Mouse (Mus musculus): ENCODE results near the gene Fut8.
"Not testable (repeated sequence)": the region's sequence is repeated elsewhere in the genome, so short reads cannot be mapped to it uniquely, and the experiment has no call there.

Fut8 gene

DNA sequence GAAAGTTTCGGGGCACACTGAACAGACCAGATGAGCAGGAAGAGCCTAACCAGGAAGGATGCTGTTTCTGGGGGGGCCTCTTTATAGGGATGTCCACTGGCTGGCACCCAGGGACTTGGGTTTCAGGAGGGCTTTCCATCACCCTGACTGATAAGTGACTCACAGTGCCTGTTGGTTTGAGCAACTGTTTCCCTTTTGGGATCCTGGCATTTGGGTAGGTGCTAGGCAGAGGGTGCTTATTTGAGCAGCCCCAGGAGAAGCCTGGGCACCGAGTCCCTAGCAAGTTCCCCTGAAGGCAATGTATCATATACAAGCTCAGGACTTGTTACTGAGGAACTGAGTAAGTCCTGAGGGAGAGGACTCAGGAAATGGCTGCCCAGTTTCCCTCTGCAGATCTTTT, 267.5 kb downstream of the Fut8 start:
- DNase-seq, result no peak

DNA sequence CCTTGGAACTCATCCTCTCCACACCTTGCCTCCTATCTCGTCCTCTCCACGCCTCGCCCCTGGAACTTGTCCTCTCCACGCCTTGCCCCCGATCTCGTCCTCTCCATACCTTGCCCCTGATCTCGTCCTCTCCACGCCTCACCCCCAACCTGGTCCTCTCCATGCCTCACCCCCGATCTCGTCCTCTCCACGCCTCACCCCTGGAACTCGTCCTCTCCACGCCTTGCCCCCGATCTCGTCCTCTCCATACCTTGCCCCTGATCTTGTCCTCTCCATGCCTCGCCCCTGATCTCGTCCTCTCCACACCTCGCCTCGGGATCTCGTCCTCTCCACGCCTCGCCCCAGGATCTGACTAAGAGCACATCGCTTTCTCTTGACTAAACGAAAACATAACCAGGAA, 269.8 kb downstream of the Fut8 start:
- no peak for DNase-seq

DNA sequence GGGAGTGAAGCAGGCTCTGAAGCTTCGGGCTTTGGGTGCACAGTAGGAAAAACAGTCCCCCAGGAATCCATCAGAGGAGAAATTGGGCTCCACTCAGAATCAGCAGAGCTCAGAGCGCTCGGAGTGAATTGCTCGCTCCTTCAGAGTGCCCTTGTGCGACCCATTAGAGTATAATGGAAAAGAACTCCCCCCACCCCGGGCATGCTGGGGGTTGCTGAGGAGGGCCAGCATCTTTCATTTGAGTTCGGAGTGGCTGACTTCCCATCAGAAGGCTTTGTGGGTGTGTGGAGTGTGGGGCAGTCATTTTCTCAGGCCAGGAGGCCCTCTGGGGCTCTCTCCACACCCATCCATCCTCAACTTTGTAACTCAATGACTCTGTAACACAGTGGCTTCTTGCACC, 272.8 kb downstream of the Fut8 start:
- no peak for DNase-seq

DNA sequence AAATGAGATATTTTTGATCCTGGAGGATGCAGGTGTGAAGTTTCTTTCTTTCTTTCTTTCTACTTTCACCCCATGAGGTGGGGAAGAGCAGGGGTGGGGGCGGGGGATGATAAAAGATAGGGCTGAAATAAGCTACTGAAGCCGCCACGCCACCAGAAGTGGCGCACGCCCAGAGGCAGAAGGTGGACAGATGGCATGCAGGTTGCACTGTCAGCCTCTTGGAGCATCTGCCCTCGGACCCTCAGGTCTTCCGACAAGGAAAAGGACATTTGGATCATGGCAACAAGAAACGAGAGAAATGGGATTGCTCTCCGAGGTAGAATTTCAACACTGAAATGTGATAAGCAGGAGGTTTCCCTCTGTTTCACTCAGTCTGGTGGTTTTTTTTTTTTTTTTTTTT, 273.3 kb downstream of the Fut8 start:
- no peak for DNase-seq

GRCm38 (mm10) chr12:77511631-77512030, 273.7 kb downstream of the Fut8 start:
- no peak for DNase-seq

- DNase-seq, result no peak
These were observed 278.9 kb downstream of the Fut8 start for GRCm38 (mm10) chr12:77516805-77517204.

- no peak for DNase-seq
These were observed 279.8 kb downstream of the Fut8 start for GRCm38 (mm10) chr12:77517691-77518090.

GRCm38 (mm10) chr12:77519534-77520102, 281.7 kb downstream of the Fut8 start:
- no peak for DNase-seq

DNA sequence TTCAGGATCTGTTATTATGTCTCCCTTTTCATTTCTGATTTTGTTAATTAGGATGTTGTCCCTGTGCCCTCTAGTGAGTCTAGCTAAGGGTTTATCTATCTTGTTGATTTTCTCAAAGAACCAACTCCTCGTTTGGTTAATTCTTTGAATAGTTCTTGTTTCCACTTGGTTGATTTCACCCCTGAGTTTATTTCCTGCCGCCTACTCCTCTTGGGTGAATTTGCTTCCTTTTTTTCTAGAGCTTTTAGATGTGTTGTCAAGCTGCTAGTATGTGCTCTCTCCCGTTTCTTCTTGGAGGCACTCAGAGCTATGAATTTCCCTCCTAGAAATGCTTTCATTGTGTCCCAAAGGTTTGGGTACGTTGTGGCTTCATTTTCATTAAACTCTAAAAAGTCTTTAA, 286.1 kb downstream of the Fut8 start:
- not testable (repeated sequence) for DNase-seq
